Mouse (Mus musculus) brain, embryonic 14.5 days (tissue): ENCODE results near the gene Il6ra.

ENCODE experiments used
- CTCF ChIP-seq: fragments of 200-500 bp; IDR thresholded peaks from 2 replicates; pipeline ENCODE4 v1.5.1; 2012; ENCODE audit warnings: inconsistent platforms, mild to moderate bottlenecking, moderate library complexity, borderline replicate concordance; ENCODE audit not compliant: insufficient read depth, insufficient read length; ENCODE audit errors: extremely low read depth
- POLR2A ChIP-seq: fragments of 200-500 bp; IDR thresholded peaks from 2 replicates; pipeline ENCODE4 v1.6.1; 2012; ENCODE audit warnings: mild to moderate bottlenecking, inconsistent platforms, borderline replicate concordance; ENCODE audit not compliant: poor library complexity, insufficient read depth, insufficient read length, severe bottlenecking; ENCODE audit errors: extremely low read depth

DNA sequence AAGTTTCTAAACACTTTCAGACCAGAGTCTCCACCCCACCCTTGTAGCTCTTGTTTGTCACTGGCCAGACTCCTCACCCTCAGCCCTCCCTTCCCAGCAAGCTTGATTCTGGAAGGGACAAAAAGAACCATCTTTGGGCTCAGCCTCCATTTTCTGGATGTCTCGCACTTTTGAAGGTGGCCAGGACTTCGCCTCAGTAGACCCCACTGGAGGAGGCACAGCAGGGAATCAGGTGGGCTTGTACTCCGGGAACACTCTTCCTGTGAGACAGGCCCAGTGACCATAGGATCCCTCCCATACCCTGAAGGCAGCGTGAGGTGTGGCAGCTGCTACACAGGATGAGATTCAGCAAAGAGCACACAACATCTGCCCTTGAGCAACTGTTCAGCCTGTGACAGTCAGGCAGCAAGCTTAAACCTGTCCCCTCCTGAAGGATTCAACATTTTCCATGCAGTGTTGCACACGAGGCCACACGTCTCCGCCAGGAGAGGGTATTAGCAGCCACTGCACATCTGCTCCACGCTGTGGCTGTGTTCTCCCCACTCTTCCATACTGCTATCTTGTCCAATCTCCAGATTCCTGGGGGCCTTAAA, 15.7 kb downstream of the Il6ra start:
- TF ChIP-seq CTCF (no peak), POLR2A (no peak)
